Mouse (Mus musculus) heart, embryonic 11.5 days (tissue): Measurements from ENCODE around the gene Wwtr1. TPM values are rescaled to one million over a fixed set of nuclear protein-coding genes. Genes with fewer than 3 reads are reported as not detected.

ENCODE experiments used
- ATAC-seq: fragments of 200-750 bp; cut with Nextera tagmentation; replicated peaks from 2 replicates; pipeline ENCODE4 v1.8.0; 2017; ENCODE audit warnings: moderate library complexity; ENCODE audit not compliant: insufficient number of reproducible peaks, low FRiP score, low TSS enrichment
- H3K27ac ChIP-seq: fragments of 300-500 bp; sonication (generic); 2 replicates; pipeline ENCODE4 v1.5.1; 2014; ENCODE audit warnings: mild to moderate bottlenecking, low read depth, low read length
- H3K27me3 ChIP-seq: fragments of 300-500 bp; sonication (generic); 2 replicates; pipeline ENCODE4 v1.6.1; 2014; ENCODE audit warnings: mild to moderate bottlenecking, low read length, mixed read lengths; ENCODE audit not compliant: control insufficient read depth, insufficient read depth
- H3K36me3 ChIP-seq: fragments of 300-500 bp; sonication (generic); 2 replicates; pipeline ENCODE4 v1.6.1; 2014; ENCODE audit warnings: mild to moderate bottlenecking, low read length, moderate library complexity, mixed read lengths; ENCODE audit not compliant: control insufficient read depth, insufficient read depth
- H3K4me1 ChIP-seq: fragments of 300-500 bp; sonication (generic); 2 replicates; pipeline ENCODE4 v1.6.1; 2014; ENCODE audit warnings: low read length; ENCODE audit not compliant: control insufficient read depth, insufficient read depth
- H3K4me2 ChIP-seq: fragments of 300-500 bp; sonication (generic); 2 replicates; pipeline ENCODE4 v1.6.1; 2014; ENCODE audit warnings: mild to moderate bottlenecking, moderate library complexity
- H3K4me3 ChIP-seq: fragments of 300-500 bp; sonication (generic); 2 replicates; pipeline ENCODE4 v1.5.1; 2014; ENCODE audit warnings: low read depth, low read length
- H3K9ac ChIP-seq: fragments of 300-500 bp; sonication (generic); 2 replicates; pipeline ENCODE4 v1.6.1; 2014; ENCODE audit warnings: mild to moderate bottlenecking, low read depth, low read length, moderate library complexity
- H3K9me3 ChIP-seq: fragments of 300-500 bp; sonication (generic); replicated peaks from 2 replicates; pipeline ENCODE4 v1.6.1; 2016; ENCODE audit warnings: low read length; ENCODE audit not compliant: control insufficient read depth
- WGBS: fragments of 180-500 bp; shearing (Covaris S2); extraction: QIAGEN DNeasy Blood & Tissue Kit; methylation state at CpG from one replicate; pipeline ENCODE4 v1.1.7; 2014; ENCODE audit not compliant: insufficient replicate concordance; 5-methylcytosine and 5-hydroxymethylcytosine counted together
- polyA plus RNA-seq: library from polyadenylated mRNA; unstranded; fragments of >200 nt; fragmentation: Nextera tagmentation; extraction: Ambion mirVana; gene quantifications from 2 replicates; pipeline ENCODE4 v1.2.1, GENCODE M21; 2014

Wwtr1 gene
- polyA plus RNA-seq, 1 experiment from 2014 or later: 17.4 TPM

DNA sequence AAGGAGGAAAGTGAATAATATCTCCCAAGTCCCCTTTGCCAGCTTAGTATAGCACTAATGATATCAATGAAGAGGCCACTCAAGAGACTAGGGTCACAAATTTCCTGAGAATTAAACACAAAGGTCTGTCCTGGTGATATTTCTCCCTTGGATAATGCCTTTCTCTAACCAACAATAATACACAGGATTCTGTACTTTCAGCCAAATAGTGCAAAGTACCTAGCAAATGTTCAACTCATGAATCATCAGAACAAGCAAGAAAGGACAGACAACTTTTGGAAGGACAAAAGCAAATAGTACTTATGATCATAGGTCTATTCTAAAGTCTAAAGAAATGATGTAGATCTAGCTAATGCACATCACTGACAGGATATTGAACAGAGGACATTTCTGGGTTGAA, 19.8 kb upstream of the Wwtr1 start:
- no peak for ATAC-seq
- no peaks in the 10 kb centered on the region for H3K4me1 ChIP-seq
- no peak overlapping the region for H3K27ac ChIP-seq
- H3K9ac ChIP-seq: no peak overlapping the region
- H3K4me2 ChIP-seq: no peak overlapping the region
- no peaks in the 10 kb centered on the region for H3K27me3 ChIP-seq
- no peaks in the 10 kb centered on the region for H3K9me3 ChIP-seq
- H3K4me3 ChIP-seq: no peak overlapping the region
- H3K36me3 ChIP-seq: no peaks in the 10 kb centered on the region

DNA sequence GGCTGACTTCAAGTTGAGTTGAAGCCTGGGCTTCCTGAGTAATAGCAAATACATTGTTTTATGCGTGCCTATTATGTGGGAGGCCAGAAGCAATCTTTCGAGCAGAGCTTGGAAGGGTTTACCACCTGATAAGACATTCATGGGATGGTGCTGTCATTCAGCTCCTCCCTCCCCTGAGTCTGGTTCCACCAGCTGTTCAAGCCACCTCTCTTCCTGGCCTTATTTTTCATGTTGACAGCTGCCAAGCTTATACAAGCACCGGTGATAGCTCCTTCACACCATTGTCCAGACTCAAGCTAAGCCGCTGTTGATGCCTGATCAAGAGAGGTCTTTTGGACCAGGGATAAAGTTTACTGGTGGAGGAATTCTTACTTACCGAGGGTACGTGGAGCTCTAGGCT, 10.3 kb upstream of the Wwtr1 start:
- Histone ChIP-seq H3K4me2 (no peak overlapping the region), H3K9me3 (no peaks in the 10 kb centered on the region), H3K27me3 (no peaks in the 10 kb centered on the region), H3K4me3 (no peak overlapping the region), H3K36me3 (no peaks in the 10 kb centered on the region), H3K27ac (no peak overlapping the region), H3K9ac (no peak overlapping the region), H3K4me1 (no peaks in the 10 kb centered on the region)
- ATAC-seq: no peak
- 43% methylated on average over 6 of the region's 6 CpGs for WGBS

DNA sequence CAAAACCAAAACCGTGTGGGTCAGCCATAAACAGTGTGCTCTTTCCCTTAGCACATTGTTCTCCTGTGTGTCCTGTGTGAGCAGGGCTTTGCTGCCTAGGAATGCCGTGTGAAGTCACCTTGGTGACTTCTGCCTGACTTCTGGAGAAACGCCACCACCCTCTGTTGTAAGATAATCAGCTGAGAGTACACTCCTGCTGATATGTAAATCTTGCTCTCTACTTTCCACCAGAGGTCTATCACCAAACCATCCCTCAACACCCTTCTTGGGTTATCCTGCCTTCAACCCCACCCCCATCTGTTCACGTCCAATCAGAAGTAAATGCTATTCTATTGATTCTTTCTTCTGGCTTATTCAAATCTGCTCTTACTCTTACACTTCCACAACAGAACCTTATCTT, 7.8 kb upstream of the Wwtr1 start:
- no peak for ATAC-seq
- WGBS: 30% methylated on average over 4 of the region's 4 CpGs
- Histone ChIP-seq H3K9ac (no peak overlapping the region), H3K36me3 (no peaks in the 10 kb centered on the region), H3K9me3 (no peaks in the 10 kb centered on the region), H3K4me2 (no peak overlapping the region), H3K4me3 (no peak overlapping the region), H3K27me3 (no peaks in the 10 kb centered on the region), H3K4me1 (no peaks in the 10 kb centered on the region), H3K27ac (no peak overlapping the region)

DNA sequence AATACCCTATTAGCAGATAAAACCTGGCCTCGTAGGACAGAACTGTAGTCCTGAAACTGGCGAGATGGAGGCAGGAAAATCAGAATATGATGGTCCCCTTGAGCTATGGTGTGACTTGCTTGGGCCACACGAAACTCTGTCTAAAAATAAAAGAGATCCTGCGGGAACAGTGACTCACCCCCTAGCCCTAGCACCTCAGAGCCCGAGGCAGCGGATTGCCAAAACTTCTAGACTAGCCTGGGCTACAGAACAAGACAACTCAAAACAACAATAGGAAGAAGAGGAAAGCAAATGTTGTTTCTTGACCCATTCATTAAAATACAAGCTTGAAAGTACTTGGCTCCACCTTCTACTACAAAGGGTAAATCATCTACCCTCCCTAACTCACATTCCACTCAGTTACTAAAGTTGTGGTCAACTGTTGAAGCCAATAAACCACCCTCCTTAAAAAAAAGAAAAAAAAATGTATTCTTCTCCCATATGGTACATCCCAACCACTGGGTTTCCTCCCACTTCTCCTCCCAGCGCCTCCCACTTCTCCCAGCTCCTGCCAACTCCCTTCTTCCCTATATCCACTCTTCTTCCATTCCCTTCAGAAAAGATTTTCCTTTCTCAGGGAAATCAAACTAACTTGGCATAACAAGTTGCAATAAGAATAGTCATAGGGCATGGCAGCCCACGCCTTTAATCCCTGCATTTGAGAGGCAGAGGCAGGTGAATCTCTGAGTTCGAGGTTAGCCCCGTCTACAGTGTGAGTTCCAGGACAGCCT, 4.9 kb upstream of the Wwtr1 start:
- ATAC-seq: no peak
- Histone ChIP-seq H3K4me3 (no peak overlapping the region), H3K27ac (no peak overlapping the region), H3K27me3 (no peaks in the 10 kb centered on the region), H3K36me3 (no peaks in the 10 kb centered on the region), H3K4me2 (no peak overlapping the region), H3K9me3 (no peaks in the 10 kb centered on the region), H3K4me1 (peaks cover 4% of the 10 kb centered on the region; the same call in 1 of the 2 replicates), H3K9ac (no peak overlapping the region)
- 77% methylated on average over 10 of the region's 10 CpGs for WGBS

DNA sequence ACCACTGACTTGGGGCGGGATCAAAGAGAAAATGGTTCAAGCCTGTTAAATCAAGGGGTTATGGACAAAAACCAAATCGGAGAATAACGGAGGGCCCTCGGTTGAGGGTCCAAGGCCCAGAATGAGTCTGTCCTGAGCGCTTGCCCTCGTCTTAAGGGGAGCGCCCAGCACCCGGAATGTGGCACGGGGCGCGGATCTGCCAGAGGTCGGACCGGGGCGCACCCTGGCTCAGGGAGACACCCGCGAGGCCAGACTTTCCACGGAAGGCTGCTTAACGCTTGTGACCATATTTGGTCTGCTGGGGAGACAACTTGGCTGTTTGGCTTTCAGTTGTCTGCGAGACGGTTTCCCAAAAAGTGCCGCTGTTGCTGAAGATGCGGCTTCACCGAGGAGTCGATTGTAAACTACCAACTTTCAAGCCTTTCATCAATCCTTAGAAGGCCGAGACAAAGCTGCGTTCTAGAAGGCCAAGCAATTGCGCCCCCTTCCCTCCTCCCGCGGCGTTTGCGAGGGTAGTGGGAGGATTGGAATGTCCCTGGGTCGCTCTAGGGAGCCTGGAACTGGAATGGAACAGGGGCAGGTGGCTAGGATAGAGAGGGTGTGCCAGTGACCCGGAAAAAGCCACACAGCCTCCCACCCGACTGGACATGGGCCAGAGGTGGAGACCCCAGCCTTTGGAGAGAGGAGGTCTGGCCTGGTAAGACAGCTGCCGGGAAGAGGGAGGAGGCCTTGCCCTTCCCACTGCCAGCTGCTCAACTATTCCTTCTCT, 530 bp upstream of the Wwtr1 start:
- H3K4me3 ChIP-seq: peak overlapping the region; percentile 67
- peak; percentile 61 for ATAC-seq
- H3K27me3 ChIP-seq: no peaks in the 10 kb centered on the region
- peaks cover 17% of the 10 kb centered on the region; the same call in 1 of the 2 replicates for H3K4me1 ChIP-seq
- H3K4me2 ChIP-seq: peak overlapping the region; percentile 90
- H3K36me3 ChIP-seq: peaks cover 3% of the 10 kb centered on the region; the same call in 1 of the 2 replicates
- 0% methylated on average over 35 of the region's 35 CpGs for WGBS
- H3K9ac ChIP-seq: peak overlapping the region; percentile 87
- peak overlapping the region; percentile 98 for H3K27ac ChIP-seq
- H3K9me3 ChIP-seq: no peaks in the 10 kb centered on the region

DNA sequence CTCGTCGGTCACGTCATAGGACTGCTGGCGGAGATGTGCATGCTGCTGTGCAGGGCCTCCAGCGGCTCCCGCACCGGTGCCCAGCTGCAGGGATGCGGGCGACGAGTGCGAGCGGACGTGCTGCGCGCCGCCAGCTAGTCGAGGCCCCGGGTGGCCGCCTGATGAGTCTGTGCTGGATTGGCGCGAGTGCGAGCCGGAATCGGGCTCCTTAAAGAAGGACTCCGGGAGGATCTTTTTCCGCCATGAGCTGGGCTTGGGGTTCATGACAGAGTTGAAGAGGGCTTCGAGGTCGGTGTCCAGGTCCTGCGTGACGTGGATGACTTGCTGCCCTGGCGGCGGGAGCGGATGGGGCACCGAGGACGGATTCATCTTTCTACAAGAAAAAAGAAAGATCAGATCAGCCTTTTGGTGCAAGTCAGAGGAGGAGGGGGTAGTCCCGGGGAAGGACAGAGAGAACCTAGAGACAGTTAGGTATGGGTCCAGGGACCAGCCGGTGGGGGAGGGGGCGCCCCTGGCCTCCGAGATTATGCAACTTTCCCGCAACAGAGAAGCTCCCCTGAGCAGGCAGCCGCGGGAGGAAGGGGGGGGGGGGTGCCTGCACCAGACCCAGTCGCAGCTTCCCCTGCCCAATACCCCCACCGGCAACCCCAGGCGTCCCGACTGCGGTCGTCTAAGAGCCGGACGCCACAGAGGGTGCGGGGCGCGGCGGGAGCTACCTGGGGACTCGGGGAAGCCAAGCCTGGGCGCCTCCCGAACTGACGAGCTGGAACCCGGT, 638 bp downstream of the Wwtr1 start:
- ATAC-seq: peak; percentile 48
- Histone ChIP-seq H3K27ac (peak overlapping the region; percentile 98), H3K4me2 (peak overlapping the region; percentile 90), H3K4me1 (peaks cover 17% of the 10 kb centered on the region; the same call in 1 of the 2 replicates), H3K9me3 (no peaks in the 10 kb centered on the region), H3K36me3 (peaks cover 6% of the 10 kb centered on the region; the same call in 1 of the 2 replicates), H3K4me3 (peak overlapping the region; percentile 67), H3K27me3 (no peaks in the 10 kb centered on the region), H3K9ac (peak overlapping the region; percentile 87)
- WGBS: under 1% methylated on average over 58 of the region's 59 CpGs

DNA sequence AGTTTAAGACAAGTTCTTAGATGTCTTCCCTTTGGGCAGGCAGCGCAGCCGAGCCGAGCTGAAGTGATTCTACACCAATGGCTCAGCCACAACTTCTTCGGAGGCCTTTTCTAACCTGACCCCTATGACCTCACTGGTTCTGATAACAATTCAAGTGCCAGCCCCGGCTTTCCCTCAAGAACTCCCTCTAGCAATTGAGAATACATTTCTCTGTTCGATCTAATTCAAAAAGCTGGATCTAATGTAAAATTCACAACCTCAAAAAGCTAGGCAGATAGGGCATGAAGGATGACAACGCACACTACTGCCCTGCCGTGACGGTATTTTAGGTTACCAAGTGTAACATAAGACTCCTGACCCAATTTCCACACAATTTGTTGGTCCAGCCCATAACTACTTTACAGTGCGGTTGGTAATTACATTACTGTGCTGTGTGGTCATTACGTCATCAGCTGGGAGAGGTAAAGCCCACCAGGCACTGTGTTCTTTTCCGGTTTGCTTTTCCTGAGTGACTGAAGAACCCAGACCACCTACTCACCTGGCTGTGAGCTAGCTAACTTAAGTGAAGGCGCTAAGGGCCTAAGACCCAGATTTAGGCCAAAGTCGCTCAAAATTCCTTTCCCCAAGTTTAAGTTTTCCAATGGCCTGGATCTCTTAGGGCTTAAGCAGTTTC, 1.7 kb downstream of the Wwtr1 start:
- ATAC-seq: no peak
- Histone ChIP-seq H3K36me3 (peaks cover 11% of the 10 kb centered on the region; the same call in 1 of the 2 replicates), H3K9me3 (no peaks in the 10 kb centered on the region), H3K27me3 (no peaks in the 10 kb centered on the region), H3K27ac (no peak overlapping the region), H3K9ac (peak overlapping the region; percentile 87), H3K4me3 (peak overlapping the region; percentile 67), H3K4me1 (peaks cover 17% of the 10 kb centered on the region; the same call in 1 of the 2 replicates), H3K4me2 (peak overlapping the region; percentile 90)
- WGBS: 19% methylated on average over 14 of the region's 14 CpGs
